Mouse (Mus musculus): ENCODE measurements at regions not wholly inside any gene's neighbourhood (a gene's known extent, or its start where the extent isn't known, plus 50 kb on each side); places are given as distances from the start of the nearest gene placed in this dataset.

DNA sequence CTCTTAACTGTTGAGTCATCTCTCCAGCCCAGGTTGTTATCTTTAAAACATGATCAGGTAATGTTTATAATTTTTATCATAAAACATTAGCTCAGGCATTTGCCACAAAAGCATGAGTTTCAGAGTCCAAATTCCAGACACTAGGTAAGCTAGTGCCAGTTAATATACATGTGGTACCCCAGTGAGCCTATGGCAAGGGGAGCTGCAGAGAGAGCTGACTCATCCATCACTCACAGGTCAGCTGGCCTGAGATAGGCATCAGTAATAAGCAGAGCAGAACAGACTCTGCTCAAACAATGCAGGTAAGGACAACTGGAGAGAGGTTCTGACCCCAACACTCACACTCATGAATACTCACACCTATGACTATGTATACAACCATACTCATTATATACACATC, 144.6 kb upstream of the Sgcd start:
- no peak for DNase-seq

DNA sequence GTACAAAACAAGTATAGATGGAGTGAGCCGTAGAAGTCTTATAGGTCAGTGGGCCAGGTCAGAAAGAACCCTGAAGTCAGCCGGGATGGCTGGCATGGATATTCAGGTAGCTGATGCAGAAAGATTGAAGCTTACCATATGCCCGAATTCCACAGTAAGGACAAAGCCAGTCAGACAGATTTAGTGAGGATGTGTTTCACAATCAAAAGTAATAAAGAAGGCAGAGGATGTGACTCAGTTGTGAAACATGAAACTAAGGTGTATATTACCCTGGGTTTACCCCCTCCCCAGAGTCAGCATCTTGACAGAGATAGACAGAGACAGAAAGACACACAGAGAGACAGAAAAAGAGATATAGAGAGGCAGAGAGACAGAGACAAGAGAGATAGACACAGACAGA, 109.3 kb upstream of the Sgcd start:
- DNase-seq, result no peak

GRCm38 (mm10) chr11:48097455-48097854, 108.7 kb upstream of the Sgcd start:
- no peak for DNase-seq

GRCm38 (mm10) chr11:48067072-48067471, 78.3 kb upstream of the Sgcd start:
- peak; percentile 9 for DNase-seq

DNA sequence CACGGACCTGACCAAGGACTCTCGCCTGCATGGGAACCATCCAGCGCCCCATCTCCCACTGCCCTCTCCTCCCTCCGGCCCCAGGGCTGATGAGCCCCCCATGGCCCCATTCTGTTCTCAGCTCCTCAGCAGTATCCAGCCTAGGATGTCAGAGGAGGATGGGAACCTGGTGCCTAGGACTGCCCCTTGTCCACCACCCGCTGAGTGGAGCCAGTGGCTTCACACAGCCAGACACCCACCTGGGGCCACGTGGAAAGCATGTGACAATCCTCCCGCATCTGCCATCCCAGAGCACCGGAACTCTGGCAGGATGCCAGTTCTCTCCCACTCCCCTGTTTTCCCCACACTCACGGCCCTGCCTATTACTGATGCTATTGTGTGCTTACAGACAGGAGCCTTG, 75.0 kb upstream of the Sgcd start:
- DNase-seq, result no peak

GRCm38 (mm10) chr11:48061501-48061900, 72.7 kb upstream of the Sgcd start:
- no peak for DNase-seq

DNA sequence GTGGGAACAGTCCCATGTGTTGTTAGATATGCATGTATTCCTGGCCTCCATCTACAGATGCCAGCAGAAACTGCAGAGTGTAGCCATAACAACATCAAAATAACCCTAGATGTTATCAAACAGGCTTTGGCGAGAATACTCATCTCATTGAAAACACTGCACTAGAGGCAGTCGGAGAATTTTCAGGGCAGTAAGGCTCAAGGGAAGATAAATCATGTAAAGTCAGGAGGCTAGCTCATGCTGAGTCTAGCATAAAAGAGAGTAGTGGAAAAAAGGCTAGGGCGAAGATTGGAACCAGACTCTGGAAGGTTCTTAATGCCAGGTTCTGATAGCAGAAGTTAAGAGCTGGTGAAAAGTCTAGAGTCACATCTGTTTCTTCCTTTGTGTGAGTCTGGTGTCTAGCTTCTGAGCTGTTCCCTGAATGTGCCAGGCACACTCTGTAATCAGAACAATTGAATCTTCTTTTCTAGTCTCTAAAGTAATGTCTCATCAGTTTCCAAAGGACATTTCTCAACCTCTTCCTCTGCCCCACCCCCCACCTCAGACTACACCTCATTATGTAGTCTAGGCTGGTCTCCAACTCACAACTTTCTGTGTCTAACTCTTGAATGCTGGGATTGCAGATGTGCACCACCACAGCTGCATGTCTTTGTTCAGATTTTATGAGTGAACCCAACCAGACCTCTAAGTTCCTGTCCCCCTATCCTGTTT, 62.5 kb upstream of the Sgcd start:
- DNase-seq, result no peak

GRCm38 (mm10) chr11:48048311-48048710, 59.5 kb upstream of the Sgcd start:
- no peak for DNase-seq

Measured in right cerebral cortex, postnatal 14 days (tissue).